Mouse (Mus musculus): Measurements from ENCODE around the gene Gm7849.
"Not testable (repeated sequence)": the region's sequence is repeated elsewhere in the genome, so short reads cannot be mapped to it uniquely, and the experiment has no call there.

The Gm7849 gene

GRCm38 (mm10) chr8:21456460-21456859, at the start of gene Gm7849:
Gene Gm7849, minus strand, starts transcription at chr8:21456560.
- DNase-seq: not testable (repeated sequence)

GRCm38 (mm10) chr8:21427111-21427510, 29.2 kb downstream of the Gm7849 start, which contains the start of gene Defa36:
Gene Defa36, plus strand, starts transcription at chr8:21427411.
- not testable (repeated sequence) for DNase-seq

Data from right cerebral cortex, postnatal 14 days (tissue).